In genomic region chr5:150665132-150665954, GRCm38 (mm10) we compare ENCODE assay signal across 8 mouse cellular contexts. TPM values are rescaled to one million over a fixed set of nuclear protein-coding genes. Genes with fewer than 3 reads are reported as not detected.
DNase-seq lines count a peak whose midpoint lies in the region; ATAC-seq lines count a peak whose summit lies in the region.

No protein-coding gene starts in this region.

- peak; percentile 100 for DNase-seq in adipocyte (ENCODE audit: low spot score)
- DNase-seq in embryo, embryonic 10 days (ENCODE audit: low spot score), result peak; percentile 98
- DNase-seq in gastrocnemius, postnatal 10 days, result peak; percentile 89
- peak; percentile 98 for DNase-seq in induced T-regulatory cell, adult 2 months (ENCODE audit: low read depth)
- peak; percentile 98 to 99 for DNase-seq in left cerebral cortex, adult 9 months (ENCODE audit: low spot score in 2 of 2)
- peak; percentile 95 for DNase-seq in right cerebral cortex, postnatal 14 days
- DNase-seq in urinary bladder, postnatal 36 days (ENCODE audit: low spot score in 2 of 2), result peak; percentile 90 to 94

- peak; percentile 93 for ATAC-seq in megakaryocyte progenitor cell, adult 5-6 weeks (replicated peaks; ENCODE audit: poor library complexity)

RNA-seq across cellular contexts. Expression of gene N4bp2l2, which starts 0.6 kb away (rescaled TPM):
- total RNA-seq in gastrocnemius, postnatal 10 days (2021), result 10 to 100 TPM; 29.0 to 42.2 TPM
- 79.2 and 89.9 TPM in 2 replicates for total RNA-seq in megakaryocyte progenitor cell, adult 5-6 weeks (2015)
- 78.3 and 107 TPM in 2 replicates for total RNA-seq in megakaryocyte progenitor cell, adult 5-6 weeks (2017)

RNA-seq across cellular contexts. Expression of gene Pds5b, which starts 8.2 kb away (rescaled TPM):
- 10 to 100 TPM; 23.6 to 31.9 TPM for total RNA-seq in gastrocnemius, postnatal 10 days (2021)
- total RNA-seq in megakaryocyte progenitor cell, adult 5-6 weeks (2015), result 63.9 and 78.8 TPM in 2 replicates
- 32.8 and 37.5 TPM in 2 replicates for total RNA-seq in megakaryocyte progenitor cell, adult 5-6 weeks (2017)

Comparison
In these comparisons a context has a peak if more than half of its experiments do, and no peak if none do; other contexts are left out.
1. Peak in every context shown above with its lines: DNase-seq and ATAC-seq.